Mouse (Mus musculus): Measurements from ENCODE around the gene Smok2b.
"Not testable (repeated sequence)": the region's sequence is repeated elsewhere in the genome, so short reads cannot be mapped to it uniquely, and the experiment has no call there.

The Smok2b gene

GRCm38 (mm10) chr17:13240807-13241727 lies 11.0 kb downstream of the Smok2b start:
- DNase-seq, result not testable (repeated sequence)

DNA sequence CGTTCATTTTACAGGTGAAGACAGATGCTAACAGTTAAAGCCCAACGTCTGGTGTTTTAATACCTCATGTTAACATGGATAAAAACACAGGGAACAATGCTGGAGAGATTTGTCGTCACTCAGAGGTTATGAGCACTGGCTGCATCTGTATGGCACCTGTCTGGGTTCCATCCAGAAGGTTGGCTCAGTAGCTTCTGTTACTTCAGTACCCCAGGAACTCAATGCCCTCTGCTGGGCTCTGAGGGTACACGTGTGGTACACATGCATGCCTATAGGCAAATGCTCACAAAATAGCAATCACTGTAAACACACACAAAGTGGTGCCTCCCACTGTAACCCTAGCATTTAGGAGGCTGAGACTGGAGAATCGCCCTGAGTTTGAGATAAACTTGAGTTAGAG lies 24.7 kb downstream of the Smok2b start:
- not testable (repeated sequence) for DNase-seq
